Mouse (Mus musculus): ENCODE results near the gene Tmem116. TPM values are rescaled to one million over a fixed set of nuclear protein-coding genes. Genes with fewer than 3 reads are reported as not detected.
A peak's percentile ranks its signal among the peaks of the same experiment; 100 is the strongest.

Tmem116 gene
- polyA plus RNA-seq, 1 experiment from 2014 or later, result 1.8 TPM

DNA sequence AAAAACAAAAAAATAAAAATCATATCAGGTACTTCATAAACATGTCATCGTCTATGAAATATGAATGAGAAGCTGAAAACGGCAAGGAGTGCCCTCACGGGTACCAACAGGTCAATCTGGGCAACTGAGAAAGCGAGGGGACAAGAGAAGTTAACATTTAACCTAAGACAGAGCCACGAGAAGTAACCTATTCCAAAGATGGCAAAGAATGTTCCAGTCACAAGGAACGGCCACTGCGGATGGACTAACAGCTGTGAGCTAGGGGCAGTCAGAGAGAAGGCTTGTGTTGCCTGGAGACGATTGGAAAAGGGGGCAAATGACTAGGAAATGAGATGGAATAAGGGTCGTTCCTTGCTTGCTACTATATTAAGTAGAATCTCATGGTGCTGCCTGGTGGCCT lies 1.2 kb upstream of the Tmem116 start:
- Histone ChIP-seq H3K4me2 (replicated peaks) (peak overlapping the region; percentile 91; the same call in 1 of the 2 replicates), H3K9me3 (no peaks in the 10 kb centered on the region), H3K36me3 (peaks cover 46% of the 10 kb centered on the region), H3K9ac (peak overlapping the region; percentile 6; the same call in 1 of the 2 replicates), H3K27ac (no peak overlapping the region), H3K4me1 (peaks cover 28% of the 10 kb centered on the region), H3K27me3 (no peaks in the 10 kb centered on the region), H3K4me3 (no peak overlapping the region; the same call in 1 of the 2 replicates)
- no peak for ATAC-seq (ENCODE audit: low FRiP score, low read depth)
- WGBS, result 86% methylated on average over 9 of the region's 9 CpGs

DNA sequence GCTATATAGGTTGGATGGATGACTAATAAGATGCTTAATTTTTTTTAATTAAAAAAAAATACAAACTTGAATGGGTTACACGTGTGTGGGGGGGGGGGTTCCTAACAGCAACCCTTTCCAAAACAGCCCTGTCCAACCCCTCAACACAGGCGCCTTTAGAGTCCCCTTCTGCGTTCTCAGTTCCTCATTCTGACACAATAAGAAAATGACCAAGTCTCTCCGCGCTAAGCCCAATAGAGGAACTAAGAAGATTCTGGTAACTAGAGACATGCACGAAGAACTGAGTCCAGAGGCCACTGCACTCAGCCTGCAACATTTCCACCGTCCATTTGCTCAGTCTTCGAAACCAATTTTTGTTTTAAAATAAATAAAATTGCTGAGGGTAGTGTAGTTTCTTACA lies 490 bp upstream of the Tmem116 start:
- Histone ChIP-seq H3K27ac (peak overlapping the region; percentile 93), H3K9ac (peak overlapping the region; percentile 97), H3K27me3 (no peaks in the 10 kb centered on the region), H3K36me3 (peaks cover 38% of the 10 kb centered on the region), H3K4me2 (replicated peaks) (peak overlapping the region; percentile 91), H3K4me3 (peak overlapping the region; percentile 95), H3K4me1 (peaks cover 28% of the 10 kb centered on the region), H3K9me3 (no peaks in the 10 kb centered on the region)
- ATAC-seq (ENCODE audit: low FRiP score, low read depth), result no peak
- 33% methylated on average over 8 of the region's 8 CpGs for WGBS

DNA sequence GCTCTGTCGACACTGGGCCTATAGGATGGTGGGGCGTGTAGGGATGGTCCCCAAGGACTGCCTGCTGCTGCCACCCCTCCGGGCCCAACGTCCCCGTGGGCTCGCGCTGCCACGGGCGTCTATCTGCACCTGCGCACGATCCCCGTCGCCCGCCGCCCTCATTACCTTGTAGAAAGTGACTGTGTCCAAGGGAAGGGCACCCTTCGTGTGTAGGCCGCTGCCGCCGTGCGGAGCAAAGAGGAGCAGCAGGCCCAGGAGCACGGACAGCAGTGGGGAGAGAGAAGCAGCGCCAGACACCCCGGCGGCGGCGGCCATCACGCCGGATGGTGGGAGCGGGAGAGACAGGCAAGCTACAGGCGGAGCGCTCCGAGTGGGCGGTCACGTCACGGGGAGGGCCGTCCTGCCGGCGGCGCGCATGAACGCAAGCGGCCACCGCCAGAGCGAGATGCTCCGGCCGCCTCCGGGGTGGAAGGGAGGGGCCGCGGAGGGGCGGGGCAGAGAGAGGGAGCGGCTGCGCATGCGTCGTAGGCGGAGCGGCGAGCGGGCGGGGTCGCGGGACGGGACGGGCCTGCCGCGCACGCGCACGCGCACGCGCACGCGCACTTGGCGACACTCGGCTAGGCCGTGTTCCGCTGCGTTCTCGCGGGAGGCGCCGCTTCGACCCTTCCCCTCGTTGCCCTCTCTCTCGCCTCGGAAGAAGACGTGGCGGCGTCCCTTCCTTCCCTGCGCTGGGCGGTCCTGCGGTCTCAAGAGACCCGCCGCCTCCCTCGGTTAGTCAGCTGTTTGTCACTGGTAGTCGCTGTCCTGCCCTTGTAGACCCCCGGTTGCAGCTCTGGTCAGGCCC lies 555 bp downstream of the Tmem116 start, which contains the start of gene Erp29:
TSS of gene Erp29 (minus strand) at position 481 of the 844 bp plus-strand sequence.
- WGBS, result under 1% methylated on average over 90 of the region's 97 CpGs
- Histone ChIP-seq H3K4me1 (peaks cover 28% of the 10 kb centered on the region), H3K27me3 (no peaks in the 10 kb centered on the region), H3K9me3 (no peaks in the 10 kb centered on the region), H3K27ac (peak within 1 kb of the TSS; percentile 93), H3K36me3 (peaks cover 28% of the 10 kb centered on the region), H3K4me3 (peak within 1 kb of the TSS; percentile 95), H3K9ac (peak within 1 kb of the TSS; percentile 97), H3K4me2 (replicated peaks) (peak within 1 kb of the TSS; percentile 91)
- peak; percentile 95 for ATAC-seq (ENCODE audit: low FRiP score, low read depth)

DNA sequence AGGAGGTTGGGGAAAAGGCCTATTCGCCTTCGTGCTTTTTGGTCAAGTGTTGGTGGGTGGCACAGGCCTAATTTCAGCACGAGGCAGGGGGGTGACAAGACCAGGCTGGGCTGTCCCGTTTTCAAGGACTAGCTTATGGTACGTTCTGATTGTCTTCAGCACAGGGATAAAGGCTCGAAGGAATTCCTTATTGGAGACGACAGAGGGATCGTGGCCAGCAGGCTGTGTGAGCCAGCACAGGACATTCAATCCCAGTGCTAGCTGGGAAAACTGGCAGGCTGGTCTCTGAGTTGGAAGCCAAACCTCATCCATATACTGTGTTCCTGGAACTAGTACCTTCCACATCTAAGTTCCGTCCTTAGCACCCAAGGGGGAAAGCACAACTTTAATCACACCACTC lies 1.2 kb downstream of the Tmem116 start:
- WGBS, result 7% methylated on average over 9 of the region's 9 CpGs
- H3K4me3 ChIP-seq, result peak overlapping the region; percentile 95
- peaks cover 28% of the 10 kb centered on the region for H3K4me1 ChIP-seq
- peak overlapping the region; percentile 82 for H3K4me2 ChIP-seq (replicated peaks)
- H3K27me3 ChIP-seq, result no peaks in the 10 kb centered on the region
- peak overlapping the region; percentile 97 for H3K9ac ChIP-seq
- no peak for ATAC-seq (ENCODE audit: low FRiP score, low read depth)
- peaks cover 22% of the 10 kb centered on the region for H3K36me3 ChIP-seq
- no peaks in the 10 kb centered on the region for H3K9me3 ChIP-seq
- H3K27ac ChIP-seq, result peak overlapping the region; percentile 92

DNA sequence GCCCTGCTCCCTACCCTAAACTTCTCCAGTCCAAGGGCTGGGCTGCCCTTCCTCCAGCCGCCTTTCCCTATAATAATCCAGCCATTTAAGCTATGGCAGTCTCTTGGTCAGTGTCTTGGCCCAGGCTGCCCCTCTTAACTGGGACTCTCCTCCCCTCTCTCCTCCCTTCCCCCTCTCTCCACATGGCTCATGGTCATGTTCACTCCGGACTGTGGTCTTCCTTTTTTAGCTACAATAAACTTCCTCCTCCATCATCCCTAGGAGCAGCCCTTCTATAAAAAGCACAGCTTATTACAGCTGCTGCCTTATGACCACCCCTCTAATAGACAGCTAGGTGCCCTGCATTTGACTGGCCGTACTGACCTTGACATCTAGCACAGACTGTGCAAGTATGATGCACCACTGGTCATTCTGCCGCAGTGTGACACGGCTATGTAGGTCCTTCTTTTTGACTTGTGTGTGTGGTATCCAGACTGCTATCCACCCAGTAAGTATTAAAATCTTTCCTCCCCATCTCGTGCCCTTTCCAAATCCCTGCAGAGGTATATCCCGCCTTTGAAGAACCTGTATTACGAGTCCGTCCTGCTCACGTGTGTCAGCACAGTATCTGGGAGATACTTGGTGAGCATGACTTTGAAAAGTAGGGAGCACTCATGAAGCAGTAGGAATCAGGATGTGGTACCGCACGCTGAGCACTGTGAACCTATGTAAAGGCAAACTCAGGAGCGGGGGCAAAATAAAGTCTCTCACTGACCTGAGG lies 2.2 kb downstream of the Tmem116 start:
- Histone ChIP-seq H3K27me3 (no peaks in the 10 kb centered on the region), H3K4me2 (replicated peaks) (peak overlapping the region; percentile 82), H3K4me3 (no peak overlapping the region), H3K36me3 (peaks cover 12% of the 10 kb centered on the region), H3K9me3 (no peaks in the 10 kb centered on the region), H3K27ac (0 out of 2 replicates have a peak overlapping the region, but pooled peaks have one; percentile 44), H3K4me1 (peaks cover 28% of the 10 kb centered on the region), H3K9ac (peak overlapping the region; percentile 31; the same call in 1 of the 2 replicates)
- WGBS, result 86% methylated on average over 13 of the region's 13 CpGs
- ATAC-seq (ENCODE audit: low FRiP score, low read depth), result no peak

DNA sequence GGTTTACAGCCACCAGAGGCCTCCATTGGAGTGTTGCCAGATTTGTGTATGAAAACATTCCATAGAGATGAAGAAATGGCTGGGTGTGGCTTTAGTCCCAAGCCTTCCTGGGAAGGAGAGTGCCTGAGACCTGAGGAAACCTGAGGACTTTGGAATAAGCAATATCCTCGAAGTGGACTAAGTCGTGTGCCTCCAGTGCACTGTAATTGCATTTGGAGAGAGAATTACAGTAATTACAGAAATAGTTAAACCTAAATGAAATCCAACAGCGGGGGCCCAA lies 2.8 kb downstream of the Tmem116 start:
- Histone ChIP-seq H3K4me3 (no peak overlapping the region), H3K27ac (0 out of 2 replicates have a peak overlapping the region, but pooled peaks have one; percentile 44), H3K27me3 (no peaks in the 10 kb centered on the region), H3K4me1 (peaks cover 28% of the 10 kb centered on the region), H3K9ac (peak overlapping the region; percentile 25; the same call in 1 of the 2 replicates), H3K36me3 (peaks cover 7% of the 10 kb centered on the region), H3K4me2 (replicated peaks) (0 out of 2 replicates have a peak overlapping the region, but pooled peaks have one; percentile 3), H3K9me3 (no peaks in the 10 kb centered on the region)
- ATAC-seq (ENCODE audit: low FRiP score, low read depth), result no peak
- WGBS, result 76% methylated on average over 3 of the region's 3 CpGs

DNA sequence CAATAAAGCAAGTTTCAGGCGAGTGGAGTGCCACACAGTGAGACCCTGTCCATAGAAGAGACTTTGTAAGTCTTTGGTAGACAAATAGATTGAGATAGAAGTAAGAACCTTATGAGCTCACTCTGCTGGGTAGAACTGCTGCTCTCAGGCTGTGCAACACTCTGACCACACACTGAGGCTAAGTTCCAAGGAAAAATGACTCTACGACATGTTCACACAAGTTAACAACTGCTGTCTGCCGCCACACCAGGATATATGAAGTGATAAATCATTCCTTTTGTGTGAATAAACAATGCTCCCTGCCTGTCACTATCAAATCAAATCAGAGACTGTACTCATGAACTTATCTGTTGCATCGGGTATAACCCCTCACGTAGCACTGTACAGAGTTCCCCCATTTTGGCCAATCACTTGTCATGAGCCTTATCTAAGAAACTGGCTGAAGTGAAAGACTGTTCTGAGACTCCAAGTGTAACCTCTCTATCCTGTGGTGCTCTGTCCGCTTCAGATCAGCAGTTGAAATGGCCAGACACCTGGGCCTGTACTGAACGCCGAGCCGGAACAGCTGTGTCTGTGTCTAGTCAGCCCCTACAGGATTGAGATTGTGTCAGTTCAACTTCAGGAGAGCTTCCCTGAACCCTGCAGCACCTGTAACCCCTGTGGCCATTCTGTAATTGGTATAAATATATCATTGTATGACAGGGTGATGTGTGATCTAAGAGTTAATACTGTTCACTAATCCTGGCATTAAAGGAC lies 4.0 kb downstream of the Tmem116 start:
- no peak overlapping the region for H3K27ac ChIP-seq
- H3K4me1 ChIP-seq, result peaks cover 25% of the 10 kb centered on the region
- no peak overlapping the region for H3K9ac ChIP-seq
- H3K4me2 ChIP-seq (replicated peaks), result no peak overlapping the region
- no peak overlapping the region for H3K4me3 ChIP-seq
- H3K9me3 ChIP-seq, result no peaks in the 10 kb centered on the region
- no peaks in the 10 kb centered on the region for H3K36me3 ChIP-seq
- 71% methylated on average over 9 of the region's 9 CpGs for WGBS
- ATAC-seq (ENCODE audit: low FRiP score, low read depth), result no peak
- no peaks in the 10 kb centered on the region for H3K27me3 ChIP-seq

DNA sequence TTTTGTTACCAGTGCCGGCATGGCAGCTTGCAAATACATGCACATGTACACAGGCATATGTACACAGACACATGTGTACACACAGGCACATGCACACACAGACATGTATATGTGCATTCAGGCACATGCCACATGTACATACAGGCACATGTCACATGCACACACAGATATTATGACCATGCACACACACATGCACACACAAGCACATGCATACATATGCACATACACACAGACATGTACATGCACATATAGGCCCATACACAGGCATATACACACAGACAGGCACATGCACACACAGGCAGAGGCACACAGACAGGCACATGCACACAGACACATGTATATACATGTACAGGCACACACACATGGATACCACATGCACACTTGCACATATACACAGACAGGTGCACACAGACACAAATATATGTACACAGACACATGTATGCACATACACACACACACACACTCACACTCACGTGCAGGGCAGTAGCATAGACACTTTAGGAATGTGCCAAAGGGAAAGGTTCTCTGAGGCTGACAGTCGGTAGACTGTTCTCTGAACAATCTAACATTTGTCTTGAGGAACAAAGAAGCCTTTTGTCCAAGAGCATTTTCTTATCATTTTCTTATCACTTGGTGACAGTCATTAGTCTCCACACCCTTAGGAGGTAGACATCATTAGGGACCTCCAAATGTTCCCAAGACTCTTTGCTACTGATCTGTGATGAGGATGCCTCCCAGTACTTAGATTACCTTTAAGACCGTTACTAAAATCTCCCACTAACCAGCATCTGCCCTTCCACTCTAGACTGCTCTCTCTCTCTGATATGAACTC lies 9.9 kb downstream of the Tmem116 start:
- H3K36me3 ChIP-seq, result no peaks in the 10 kb centered on the region
- H3K9me3 ChIP-seq, result no peaks in the 10 kb centered on the region
- H3K4me1 ChIP-seq, result no peaks in the 10 kb centered on the region
- H3K27ac ChIP-seq, result no peak overlapping the region
- whole genome bisulfite sequencing, result 72% methylated on average over 4 of the region's 4 CpGs
- H3K4me3 ChIP-seq, result no peak overlapping the region
- H3K4me2 ChIP-seq (replicated peaks), result no peak overlapping the region
- no peak for ATAC-seq (ENCODE audit: low FRiP score, low read depth)
- H3K27me3 ChIP-seq, result no peaks in the 10 kb centered on the region
- H3K9ac ChIP-seq, result no peak overlapping the region

DNA sequence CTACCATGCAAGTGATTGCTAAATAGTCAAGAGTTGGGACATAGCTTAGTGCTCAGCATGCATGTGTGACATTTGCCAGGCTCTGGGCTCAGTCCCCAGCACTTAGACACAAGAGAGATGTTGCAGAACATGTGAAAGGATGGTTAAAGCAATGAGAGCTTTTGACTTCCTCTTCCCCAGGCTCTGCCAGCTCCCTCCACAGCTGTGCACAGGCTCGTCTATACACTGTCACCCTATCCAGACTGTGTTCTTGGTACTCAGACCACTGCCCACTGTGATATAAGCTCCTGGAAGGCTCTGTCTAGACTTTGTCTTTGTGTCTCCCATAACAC lies 10.4 kb downstream of the Tmem116 start:
- 33% methylated on average over 1 of the region's 1 CpGs for WGBS
- Histone ChIP-seq H3K9ac (no peak overlapping the region), H3K27me3 (no peaks in the 10 kb centered on the region), H3K4me2 (replicated peaks) (no peak overlapping the region), H3K36me3 (no peaks in the 10 kb centered on the region), H3K27ac (no peak overlapping the region), H3K9me3 (no peaks in the 10 kb centered on the region), H3K4me3 (no peak overlapping the region), H3K4me1 (no peaks in the 10 kb centered on the region)
- no peak for ATAC-seq (ENCODE audit: low FRiP score, low read depth)

DNA sequence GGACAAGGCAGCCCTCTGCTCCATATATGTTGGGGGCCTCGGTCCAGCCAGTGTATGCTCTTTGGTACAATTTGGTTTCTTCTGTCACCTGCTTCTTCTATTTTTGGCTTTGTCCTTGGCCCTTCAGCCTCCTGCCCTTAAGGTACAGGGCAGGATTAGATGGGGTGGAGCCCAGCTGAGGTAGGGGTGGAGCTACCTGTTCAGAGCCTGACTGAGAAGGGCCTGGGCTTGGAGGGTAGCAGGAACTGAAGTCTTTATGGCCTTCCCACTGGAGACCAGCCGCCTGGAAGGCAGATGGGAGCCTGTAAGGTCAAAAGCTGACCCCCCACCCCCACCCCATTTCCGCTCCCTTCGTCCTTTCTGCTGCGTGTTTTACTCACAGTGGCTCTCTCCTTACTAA lies 11.3 kb downstream of the Tmem116 start:
- Histone ChIP-seq H3K27ac (no peak overlapping the region), H3K36me3 (no peaks in the 10 kb centered on the region), H3K4me3 (no peak overlapping the region), H3K9ac (no peak overlapping the region), H3K4me2 (replicated peaks) (no peak overlapping the region), H3K4me1 (no peaks in the 10 kb centered on the region), H3K27me3 (no peaks in the 10 kb centered on the region), H3K9me3 (no peaks in the 10 kb centered on the region)
- 49% methylated on average over 5 of the region's 5 CpGs for WGBS
- ATAC-seq (ENCODE audit: low FRiP score, low read depth), result no peak

DNA sequence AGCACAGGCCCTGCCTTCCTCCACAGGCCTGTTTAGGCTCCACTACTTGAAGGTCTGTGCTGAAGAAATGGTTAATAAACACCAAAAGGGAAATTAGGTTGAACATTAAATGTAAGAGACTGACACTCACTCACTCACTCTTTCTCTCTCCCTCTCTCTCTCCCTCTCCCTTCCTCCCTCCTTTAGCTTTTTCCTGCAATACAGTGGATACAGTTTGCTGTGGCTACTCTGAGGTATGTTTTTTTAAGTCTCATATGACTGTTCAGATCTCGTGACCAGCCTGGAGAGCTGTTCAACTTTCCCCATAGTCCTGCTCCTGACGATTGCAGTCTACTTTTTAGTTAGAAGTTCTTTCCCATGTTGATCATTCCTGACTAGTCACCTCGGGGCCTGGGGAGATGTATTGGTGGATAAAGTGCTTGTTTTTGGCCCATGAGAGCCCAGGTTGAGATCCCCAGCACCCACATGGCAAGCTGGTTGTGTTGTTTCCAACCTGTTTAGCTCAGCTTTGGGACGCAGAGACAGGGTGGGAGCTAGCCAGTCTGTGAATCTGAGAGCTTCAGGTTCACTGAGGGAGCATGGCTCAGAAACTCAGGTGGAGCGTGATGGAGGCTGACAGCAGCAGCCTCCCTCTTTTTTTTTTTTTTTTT lies 12.0 kb downstream of the Tmem116 start:
- H3K27ac ChIP-seq, result no peak overlapping the region
- no peak for ATAC-seq (ENCODE audit: low FRiP score, low read depth)
- no peaks in the 10 kb centered on the region for H3K4me1 ChIP-seq
- H3K27me3 ChIP-seq, result no peaks in the 10 kb centered on the region
- H3K9ac ChIP-seq, result no peak overlapping the region
- no peak overlapping the region for H3K4me2 ChIP-seq (replicated peaks)
- 66% methylated on average over 5 of the region's 5 CpGs for WGBS
- no peaks in the 10 kb centered on the region for H3K9me3 ChIP-seq
- no peaks in the 10 kb centered on the region for H3K36me3 ChIP-seq
- H3K4me3 ChIP-seq, result no peak overlapping the region

Data from limb, embryonic 13.5 days (tissue).